Mouse (Mus musculus): ENCODE measurements around the gene Phpt1. TPM values are rescaled to one million over a fixed set of nuclear protein-coding genes. Genes with fewer than 3 reads are reported as not detected.

Gene Phpt1
- 10 to 100 TPM; 53.9 to 66.8 TPM for polyA plus RNA-seq (2017; shearing (Covaris generic))

DNA sequence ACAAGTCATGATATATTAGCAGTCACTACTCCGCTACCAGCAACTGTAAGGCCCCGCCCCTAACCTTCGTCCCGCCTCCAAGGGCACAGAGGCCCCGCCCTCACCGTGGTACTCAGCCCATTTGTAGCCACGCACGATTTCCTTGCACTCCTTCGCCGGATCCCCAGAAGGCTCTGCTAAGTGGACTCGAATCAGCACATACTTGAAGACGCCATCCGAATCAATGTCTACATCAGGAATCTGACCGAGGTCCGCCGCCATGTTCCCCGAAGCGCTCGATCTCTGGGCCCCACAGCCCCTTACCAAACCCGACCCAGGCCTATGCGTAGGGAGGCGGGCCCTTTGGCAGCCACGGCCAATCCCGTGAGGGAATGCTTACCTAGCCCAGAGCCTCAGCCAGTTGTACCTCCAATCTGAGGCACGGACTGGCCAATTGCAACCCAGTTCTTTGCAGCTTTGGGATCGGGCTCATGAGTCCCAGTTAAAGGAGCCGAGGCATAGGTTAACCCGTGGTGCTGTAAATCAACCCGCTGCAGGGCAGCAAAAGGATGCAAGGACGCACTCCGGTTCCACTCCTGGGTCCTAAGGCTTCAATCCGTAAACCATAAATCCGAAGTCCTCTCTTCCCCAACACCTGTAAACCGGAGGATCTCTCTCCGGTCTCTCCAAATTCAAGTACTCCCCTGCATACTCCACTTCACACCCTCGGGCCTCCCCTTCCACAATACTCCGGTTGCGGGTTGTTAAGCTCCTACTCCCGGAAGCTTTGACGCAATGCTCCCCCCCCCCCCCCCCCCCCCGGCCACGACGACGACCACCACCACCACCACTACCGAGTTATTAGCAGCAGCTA is at the start of gene Phpt1, which contains the start of gene Mamdc4:
Gene Phpt1 (minus strand): TSS at position 646 of the 853 bp plus-strand sequence.
Gene Mamdc4 (minus strand): TSS at position 267 of the 853 bp plus-strand sequence.
- ATAC-seq = peak; percentile 96

DNA sequence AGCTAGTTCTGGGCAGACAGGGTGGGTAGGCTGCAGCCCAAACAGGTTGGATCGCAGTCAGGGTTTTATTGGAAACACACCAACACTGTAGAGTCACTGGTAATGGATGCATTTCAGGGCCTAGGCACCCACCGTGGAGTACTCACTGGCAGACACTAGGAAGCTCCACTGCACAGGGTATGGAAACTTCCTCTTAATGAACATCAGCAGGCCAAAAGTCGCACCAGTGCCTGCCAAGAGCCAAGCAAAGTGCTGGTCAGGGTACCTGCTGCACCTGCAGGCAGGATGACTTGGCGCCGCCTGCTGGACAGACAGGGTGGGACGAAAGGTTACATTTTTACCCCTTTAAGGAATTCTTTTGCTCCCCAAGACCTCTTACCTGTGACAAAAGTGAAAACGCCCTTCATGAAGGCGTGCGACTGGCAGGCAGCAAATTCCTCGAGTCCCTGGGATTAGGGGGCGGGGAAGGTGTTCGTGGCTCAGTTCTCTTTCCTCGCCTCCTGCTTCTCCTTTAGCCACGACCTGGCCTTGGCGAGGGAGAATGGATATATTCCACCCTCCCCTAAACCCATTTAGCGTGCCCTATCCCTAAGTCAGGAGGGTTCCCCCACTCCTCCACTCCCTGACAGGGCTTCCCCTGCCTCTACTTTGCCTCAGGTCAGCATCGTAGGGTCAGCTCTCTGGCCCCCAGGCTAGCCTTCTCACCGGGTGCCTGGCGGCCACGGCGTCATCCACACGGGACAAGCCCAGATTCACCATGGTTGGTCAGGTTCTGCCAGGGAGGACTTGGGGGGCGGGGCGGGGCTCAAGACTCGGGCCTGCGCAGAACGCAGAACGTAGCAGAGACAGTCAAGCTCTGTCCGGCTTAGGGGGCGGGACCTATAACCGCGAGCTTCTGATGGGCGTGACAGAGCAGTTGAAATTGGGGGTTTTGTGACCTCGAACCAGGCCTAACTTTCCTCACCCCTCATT is 46.5 kb upstream of the Phpt1 start, which contains the start of gene Tmem141:
Gene Tmem141 (minus strand): TSS at position 777 of the 972 bp plus-strand sequence.
- peak; percentile 41 for ATAC-seq

DNA sequence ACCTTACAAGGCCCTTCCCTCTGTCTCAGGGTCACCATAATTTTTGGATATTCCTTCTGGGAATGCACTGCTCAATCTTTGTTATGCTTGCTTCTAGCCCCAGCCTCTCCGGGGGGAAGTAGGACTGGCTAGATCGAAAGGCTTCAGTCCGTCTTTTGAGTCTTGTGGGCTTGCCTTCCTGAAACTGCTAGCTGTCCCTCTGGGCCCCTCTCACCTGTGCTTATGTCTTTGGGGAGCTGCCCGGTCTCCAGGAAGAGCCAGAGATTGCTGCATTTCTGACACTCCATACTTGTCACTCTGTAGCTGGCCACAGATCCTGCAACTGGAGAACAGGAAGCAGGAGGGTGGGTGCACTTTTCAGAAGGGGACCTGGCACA is 45.8 kb upstream of the Phpt1 start:
- no peak for ATAC-seq

DNA sequence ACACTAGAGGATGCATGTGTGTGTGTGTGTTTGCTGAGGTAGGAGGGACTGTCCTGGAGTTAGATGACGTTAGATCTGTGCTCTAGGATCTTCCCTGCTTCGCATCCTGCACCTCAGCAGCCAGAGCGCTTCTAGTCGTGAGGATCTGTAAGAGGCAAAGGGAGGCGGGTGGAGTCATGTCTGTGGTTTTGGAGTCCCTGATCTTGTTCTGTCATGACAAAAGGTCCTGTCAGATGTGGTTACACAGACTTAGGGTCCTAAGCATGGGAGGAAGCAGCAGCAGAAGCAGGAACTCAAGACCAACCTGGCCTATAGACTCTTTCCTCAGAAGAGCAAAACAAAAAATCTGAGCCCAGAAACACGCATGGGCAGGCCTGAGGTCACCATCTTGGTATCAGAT is 45.4 kb upstream of the Phpt1 start:
- ATAC-seq = peak; percentile 45

DNA sequence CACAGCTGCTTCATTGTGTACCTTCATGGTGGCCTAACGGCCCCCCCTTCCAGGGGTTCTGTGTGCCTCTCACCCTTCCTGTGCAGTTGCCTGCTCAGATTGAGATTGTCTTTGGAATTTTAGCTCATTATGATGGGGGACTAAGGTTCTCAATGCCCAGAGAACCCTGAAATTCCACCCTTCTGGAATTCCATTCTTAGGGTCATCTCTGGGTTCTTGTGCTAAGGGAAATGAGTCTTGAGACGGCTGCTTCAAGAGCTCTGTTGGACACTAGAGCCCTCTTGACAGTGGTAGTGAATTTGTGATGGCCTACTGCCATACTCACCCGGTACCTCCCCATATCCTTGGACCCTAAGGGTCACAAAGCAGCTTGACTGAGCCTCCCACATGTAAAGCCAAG is 42.6 kb upstream of the Phpt1 start, which contains the start of gene Ccdc183:
Gene Ccdc183 (minus strand): TSS at position 101 of the 400 bp plus-strand sequence.
- ATAC-seq = no peak

DNA sequence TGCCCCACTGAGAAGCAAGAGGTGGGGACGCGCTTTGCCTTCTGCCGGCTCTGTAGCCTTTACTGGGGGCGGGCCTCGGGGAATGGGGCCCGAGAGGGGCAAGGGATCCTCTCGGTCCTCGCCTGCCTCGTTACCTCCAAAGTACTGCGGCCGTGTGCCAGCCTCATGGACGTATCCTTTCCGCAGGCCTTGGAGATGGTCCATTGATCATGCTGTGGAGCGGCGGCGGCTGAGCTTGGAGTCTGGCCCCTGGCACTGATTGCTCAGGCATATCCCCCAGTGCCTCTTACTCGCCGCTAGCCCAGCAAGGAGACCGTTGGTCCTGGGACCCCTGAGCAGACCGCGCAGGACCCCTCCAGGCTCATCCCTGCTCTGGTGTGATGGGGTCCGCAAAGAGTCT is 41.4 kb upstream of the Phpt1 start:
- no peak for ATAC-seq

DNA sequence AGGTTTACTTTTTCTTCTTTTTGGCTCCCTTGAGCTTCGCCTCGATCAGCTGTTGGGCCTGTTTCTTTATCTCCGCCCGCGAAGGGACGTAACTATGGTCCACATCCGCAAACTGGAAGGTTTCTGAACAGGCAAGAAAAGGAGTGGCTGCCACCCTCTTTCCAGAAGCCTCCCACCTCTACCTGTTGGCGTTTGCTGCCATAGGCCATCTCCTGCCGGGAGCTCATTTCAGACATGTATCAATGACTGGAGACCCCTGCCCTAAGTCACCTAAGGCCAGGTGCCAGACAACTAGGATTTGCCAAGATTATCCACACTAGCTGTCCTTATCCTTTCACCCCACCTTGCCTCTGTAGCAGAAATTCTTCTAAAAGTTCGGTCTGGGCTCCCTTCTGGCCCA is 33.6 kb upstream of the Phpt1 start:
- ATAC-seq = peak; percentile 44

DNA sequence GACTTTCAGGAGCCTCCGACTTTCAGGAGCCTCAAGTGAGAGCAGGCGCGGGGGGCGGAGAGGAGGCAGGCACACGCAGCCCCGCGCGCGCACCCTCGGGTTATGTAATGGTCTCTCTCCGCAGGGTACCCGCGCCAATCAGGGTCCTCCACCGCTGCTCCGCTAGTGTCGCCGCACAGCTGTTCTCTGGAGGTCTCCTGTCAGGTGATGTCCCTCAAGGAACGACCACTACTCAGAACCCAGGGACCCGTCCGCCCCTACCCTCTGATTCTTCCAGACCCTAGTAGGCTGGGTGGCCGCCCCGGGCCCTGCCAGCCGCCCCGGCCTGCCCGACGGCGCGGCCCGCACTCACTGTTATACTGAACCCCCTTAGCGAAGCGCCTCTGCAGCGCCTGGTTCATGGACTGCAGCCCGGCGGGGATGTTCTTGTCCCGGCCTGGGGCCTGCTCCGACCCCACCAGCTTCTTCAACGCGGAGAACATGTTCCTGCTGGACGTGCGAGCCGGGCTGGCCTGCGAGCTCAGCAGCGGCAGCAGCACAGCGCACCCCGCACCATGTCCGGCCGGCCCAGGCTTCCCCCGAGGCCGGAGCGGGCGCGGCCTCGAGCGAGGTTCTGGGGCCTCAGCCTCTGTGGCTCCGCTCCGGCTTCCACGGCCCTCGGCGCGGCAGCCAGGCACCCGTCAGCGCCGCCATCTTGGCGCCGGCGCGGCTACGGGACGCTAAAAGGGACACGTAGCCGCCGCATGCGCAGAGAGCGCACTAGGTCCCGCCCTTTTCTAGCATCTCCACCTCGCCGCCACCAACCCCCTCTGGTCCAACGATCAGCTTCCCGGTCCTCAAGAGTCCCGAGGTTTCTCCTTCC is 33.0 kb upstream of the Phpt1 start, which contains the start of gene Rabl6:
Gene Rabl6 (minus strand): TSS at position 761 of the 862 bp plus-strand sequence.
- peak; percentile 82 for ATAC-seq

DNA sequence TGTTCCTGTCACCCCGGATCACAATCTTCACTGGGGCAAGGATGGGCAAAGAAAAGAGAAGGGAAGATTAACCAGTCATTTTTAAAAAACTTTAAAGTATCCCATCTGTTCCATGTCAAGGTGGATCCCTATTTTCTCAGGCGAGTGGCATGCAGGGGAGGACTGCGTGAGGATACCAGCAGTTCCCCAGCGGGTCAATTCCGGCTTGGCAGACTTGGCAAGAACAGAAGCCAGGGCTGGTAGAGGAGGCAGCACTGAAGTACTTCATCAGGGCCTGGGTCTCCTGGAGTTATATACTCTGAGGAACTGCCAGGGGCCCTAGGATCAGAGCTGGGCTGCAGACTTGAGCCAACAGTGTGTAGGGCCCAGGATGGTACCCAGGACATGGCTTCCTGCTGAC is 27.5 kb upstream of the Phpt1 start:
- ATAC-seq = no peak

DNA sequence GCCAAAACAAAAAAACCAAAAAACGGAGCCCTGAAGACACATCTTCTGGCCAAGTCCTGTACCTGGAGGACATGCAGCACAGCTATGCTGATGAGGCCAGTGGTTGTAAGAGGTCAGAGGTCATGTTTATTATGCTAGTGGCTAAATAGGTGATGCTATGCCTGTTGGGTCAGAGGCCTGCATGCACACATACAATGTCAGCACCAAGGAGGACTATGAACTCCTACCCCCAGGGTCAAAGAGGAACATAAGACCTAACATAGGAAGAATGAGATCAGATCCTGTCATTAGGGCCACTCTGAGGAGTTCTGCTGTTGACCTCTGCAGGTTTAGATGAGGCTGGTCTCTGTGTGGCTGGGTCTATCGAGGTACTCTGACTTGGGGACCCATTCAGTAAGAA is 25.0 kb upstream of the Phpt1 start:
- no peak for ATAC-seq

DNA sequence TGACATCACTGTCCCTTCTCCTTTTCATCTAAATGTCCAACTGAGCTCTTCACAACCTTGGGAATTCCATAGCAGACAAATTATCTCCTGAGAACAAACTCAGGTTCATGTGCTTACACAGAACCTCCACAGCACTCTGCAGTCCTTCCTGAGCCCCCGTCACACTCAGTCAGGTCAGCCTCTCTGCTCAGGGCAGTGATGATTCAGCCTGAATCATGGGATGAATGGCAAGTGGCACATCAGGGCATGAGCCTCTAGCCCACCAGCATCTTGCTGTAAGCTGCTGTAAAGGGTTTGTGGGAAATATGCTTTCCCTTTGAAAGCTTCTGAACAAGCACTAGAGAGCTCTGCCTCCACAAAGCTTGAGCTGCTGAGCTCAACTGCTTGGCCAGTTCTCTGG is 23.7 kb upstream of the Phpt1 start:
- no peak for ATAC-seq

DNA sequence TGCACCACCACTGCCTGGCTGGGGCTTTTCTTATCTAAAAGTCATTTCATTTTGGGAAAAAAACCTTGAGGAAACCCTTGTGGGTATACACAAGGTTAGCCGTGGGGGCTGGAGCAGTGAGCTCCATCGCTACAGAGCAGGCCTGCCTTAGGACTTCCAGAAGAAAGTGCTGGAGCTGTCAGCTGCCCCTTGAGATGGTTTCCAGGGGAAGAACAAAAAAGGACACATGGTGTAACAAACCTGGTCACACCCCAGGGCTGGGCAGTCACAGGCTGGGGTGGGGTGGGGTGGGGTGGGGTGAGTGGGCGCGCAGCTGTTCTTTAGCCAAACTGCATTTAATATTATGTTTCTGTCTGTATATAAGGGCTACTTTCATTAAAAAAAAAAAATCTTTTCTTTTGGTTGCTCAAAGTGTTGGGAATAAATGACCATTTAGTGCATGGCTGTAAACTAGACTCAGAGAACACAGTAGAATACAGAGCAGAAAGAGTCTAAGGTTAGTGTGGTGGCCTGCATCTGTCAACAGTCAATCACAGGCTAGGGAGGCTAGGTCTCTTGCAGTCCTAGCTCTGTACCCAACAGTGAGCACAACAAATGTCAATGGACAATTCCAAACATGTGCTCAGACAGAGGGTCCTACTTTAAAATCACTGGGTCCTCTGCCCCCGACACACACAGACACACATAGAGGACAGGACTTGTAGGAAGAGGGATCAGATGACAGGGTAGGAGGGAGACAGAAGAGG is 21.9 kb upstream of the Phpt1 start:
- ATAC-seq = no peak

DNA sequence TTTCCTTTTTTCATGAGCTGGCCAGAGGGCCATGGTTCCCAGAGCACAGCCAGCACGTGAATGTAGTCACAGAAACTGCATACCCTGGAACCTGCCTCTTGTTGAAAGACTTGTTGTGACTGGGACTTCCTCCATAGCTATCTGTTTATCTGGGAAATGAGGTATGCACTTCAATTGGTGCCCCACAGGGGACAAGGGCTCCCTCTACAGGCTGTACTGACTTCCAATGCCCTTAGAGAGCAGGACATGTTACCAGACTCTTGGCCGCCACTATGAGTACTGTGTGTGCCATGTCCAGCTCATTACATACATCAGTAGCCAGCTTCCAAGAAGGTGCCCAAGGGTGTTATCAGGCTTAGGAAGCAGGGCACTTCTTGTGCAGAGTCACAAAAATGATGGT is 16.8 kb upstream of the Phpt1 start:
- no peak for ATAC-seq

DNA sequence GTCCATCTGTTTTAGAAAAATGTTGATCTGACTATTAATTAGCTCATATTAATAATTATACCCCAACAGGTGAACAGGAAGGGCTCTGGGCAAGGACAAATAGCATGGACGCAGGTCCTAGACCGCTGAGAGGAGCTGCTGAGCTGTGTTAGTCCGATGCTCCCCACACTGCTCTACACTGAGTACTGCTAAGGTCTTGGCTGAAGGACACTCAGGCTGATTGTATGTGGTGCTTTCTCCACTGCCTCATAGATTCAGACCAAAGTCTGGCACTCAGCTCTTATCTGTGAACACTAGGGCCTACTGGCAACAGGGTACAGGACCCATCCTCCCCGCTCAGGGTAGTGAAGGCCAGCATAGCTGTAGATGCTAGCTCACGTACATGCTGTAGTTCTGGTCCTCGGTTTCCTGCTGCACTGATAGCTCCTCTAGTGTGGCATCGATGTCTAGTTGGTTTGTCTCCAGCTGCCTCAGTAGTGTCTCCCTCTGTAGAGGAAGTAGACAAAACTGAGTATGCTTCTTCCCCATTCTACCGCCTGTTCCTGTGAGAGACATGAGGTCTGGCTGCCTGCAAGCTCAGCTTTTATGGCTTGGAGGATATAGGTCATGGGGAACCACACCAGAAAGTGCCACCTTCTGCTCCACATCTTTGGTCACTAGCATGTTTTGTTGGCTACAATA is 13.3 kb upstream of the Phpt1 start:
- ATAC-seq = no peak

DNA sequence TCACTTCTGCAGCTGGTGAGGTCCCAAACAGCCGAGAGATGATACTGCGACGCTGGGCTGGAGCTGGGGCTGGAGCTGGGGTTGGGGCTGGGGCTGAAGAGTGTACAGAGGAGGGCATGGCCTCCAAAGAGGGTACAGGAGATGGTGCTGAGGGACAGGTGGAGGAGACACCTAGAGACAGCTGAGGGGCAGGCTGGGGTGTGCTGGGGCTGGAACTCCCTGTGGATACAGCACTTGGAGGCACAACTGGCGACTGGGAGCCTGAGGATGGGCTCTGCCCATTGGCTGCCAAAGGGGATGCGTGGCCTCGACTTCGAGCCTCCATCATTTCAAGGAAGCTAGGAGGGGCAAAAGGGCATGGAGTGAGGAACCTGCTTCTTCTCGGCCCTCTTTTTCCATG is 12.3 kb upstream of the Phpt1 start:
- ATAC-seq = no peak

DNA sequence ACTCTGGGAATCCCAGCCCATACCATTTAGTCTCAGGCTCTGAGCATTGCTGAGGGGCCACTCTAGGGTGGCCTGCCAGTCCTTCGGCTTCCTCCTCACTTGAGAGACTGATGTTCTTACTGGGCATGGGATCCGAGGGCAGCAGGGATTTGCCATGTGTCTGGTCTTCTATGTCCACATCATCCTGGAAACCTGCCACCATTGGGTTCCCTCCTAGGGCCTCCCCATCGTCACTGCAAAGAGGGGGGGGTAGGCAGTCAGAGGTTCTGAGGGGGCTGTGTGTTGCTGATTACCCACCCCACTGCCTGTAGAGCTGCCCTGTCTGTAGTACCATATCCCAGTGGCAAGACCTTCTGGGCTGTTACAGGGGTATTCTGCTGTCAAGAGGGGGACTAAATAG is 10.6 kb upstream of the Phpt1 start:
- ATAC-seq = no peak

DNA sequence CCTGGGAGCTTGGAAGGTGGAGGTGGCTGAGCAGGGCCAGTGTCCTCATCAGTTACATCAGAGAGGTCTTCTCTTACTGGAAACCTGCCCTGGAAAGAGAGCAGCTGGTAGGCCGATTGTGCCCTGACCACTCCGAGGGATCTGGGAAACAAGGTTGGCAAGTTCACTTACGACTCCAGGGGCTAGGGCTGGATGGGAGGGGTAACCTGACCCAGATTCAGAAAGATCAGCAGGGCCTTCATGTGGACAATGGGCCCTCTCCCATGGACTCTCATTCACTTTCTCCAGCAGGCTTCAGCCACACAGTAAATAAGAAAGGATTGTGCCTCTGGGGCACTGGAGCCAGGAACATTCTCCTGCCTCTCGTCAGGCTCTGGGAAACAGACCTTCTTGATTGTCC is 9.8 kb upstream of the Phpt1 start:
- no peak for ATAC-seq

DNA sequence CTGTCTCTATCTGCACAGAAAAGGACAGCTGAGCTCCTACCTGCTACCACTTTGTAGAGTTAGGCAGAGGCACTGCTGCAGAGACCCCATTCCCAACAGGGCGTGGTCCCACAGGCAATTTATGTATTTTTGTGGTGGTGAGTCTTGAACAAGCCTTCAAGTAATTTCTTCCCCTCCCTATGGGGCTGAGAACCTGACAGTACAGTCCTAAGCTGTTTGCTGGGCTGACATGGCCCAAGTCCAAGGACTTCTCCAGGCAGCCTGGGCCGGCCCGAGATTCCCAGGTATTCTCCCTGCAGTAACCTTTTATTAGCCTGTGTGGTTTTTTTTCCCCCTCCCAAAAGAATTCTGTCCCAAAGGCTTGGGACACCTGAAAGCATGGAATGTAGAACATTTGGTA is 9.1 kb upstream of the Phpt1 start:
- ATAC-seq = no peak

DNA sequence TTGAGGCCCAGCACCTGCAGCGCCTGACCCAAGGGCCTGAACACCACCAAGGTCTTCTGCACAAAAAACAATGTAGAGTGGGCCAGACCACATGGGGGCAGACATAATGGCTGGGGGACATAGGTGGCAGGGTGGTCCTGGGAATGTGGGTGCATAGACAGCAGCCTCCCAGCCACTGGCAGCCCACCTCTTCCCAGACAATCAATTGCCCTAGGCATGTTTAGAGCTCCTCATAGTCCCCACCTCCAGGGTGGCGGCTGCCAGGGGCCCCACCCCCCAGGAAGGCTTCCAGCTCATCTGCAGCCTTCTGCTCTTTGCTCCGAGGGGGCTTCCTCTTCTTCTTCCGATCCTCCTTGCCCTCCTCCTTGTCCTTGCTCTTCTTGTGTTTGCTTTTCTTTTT is 8.5 kb upstream of the Phpt1 start:
- ATAC-seq = no peak

DNA sequence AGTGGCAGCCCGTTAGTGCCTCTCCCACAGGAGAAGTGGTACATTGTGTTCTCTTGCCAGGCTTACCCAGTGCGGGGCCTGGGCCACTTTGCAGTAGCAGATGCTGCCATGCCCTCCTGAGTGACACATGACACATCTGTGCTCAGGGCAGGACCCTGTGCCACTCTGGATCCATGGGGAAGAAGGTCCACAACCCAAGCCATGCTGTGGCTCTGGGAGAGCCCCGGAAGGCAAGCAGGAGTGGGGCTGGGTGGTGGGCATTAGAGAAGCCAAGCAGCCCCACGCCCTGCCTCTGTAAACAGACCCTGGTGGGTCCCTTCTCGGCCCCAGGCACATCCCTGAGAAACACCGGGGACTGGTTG is 8.1 kb upstream of the Phpt1 start:
- ATAC-seq = no peak

Measured in CD4-positive, CD25-positive, alpha-beta regulatory T cell, adult 4 months (primary cell).